Mouse (Mus musculus) intestine, embryonic 16.5 days (tissue): ENCODE data around the gene Wdr48. TPM values are rescaled to one million over a fixed set of nuclear protein-coding genes. Genes with fewer than 3 reads are reported as not detected.

Experiments
- ATAC-seq: fragments of 200-750 bp; cut with Nextera tagmentation; 2 replicates; pipeline ENCODE4 v1.8.0; 2017; ENCODE audit warnings: moderate TSS enrichment, moderate library complexity
- H3K27ac ChIP-seq: fragments of 300-500 bp; sonication (generic); 2 replicates; pipeline ENCODE4 v1.5.1; 2014; ENCODE audit warnings: mild to moderate bottlenecking, low read length
- H3K27me3 ChIP-seq: fragments of 300-500 bp; sonication (generic); replicated peaks from 2 replicates; pipeline ENCODE4 v1.6.1; 2014; ENCODE audit warnings: low read length, control low read depth, mixed read lengths; ENCODE audit not compliant: control insufficient read depth, insufficient read depth
- H3K36me3 ChIP-seq: fragments of 300-500 bp; sonication (generic); 2 replicates; pipeline ENCODE4 v1.6.1; 2014; ENCODE audit warnings: low read length, control low read depth; ENCODE audit not compliant: control insufficient read depth, insufficient read depth
- H3K4me1 ChIP-seq: fragments of 300-500 bp; sonication (generic); 2 replicates; pipeline ENCODE4 v1.6.1; 2014; ENCODE audit warnings: low read length, control low read depth, mixed read lengths; ENCODE audit not compliant: control insufficient read depth, insufficient read depth
- H3K4me2 ChIP-seq: fragments of 300-500 bp; sonication (generic); 2 replicates; pipeline ENCODE4 v1.6.1; 2014; ENCODE audit warnings: low read depth, low read length, control low read depth
- H3K4me3 ChIP-seq: fragments of 300-500 bp; sonication (generic); 2 replicates; pipeline ENCODE4 v1.5.1; 2014; ENCODE audit warnings: mild to moderate bottlenecking, low read length
- H3K9ac ChIP-seq: fragments of 300-500 bp; sonication (generic); 2 replicates; pipeline ENCODE4 v1.6.1; 2014; ENCODE audit warnings: low read depth, low read length
- H3K9me3 ChIP-seq: fragments of 300-500 bp; sonication (generic); 2 replicates; pipeline ENCODE4 v1.6.1; 2016; ENCODE audit warnings: low read length, control low read depth; ENCODE audit not compliant: control insufficient read depth
- WGBS: fragments of 180-500 bp; shearing (Covaris S2); extraction: QIAGEN DNeasy Blood & Tissue Kit; methylation state at CpG from one replicate; pipeline ENCODE4 v1.1.7; 2014; 5-methylcytosine and 5-hydroxymethylcytosine counted together
- polyA plus RNA-seq: library from polyadenylated mRNA; unstranded; fragments of >200 nt; fragmentation: Nextera tagmentation; extraction: Ambion mirVana; gene quantifications from 2 replicates; pipeline ENCODE4 v1.2.1, GENCODE M21; 2015

Wdr48 gene
- 34.0 and 36.7 TPM in 2 replicates for polyA plus RNA-seq

GRCm38 (mm10) chr9:119894339-119895009, at the start of gene Wdr48:
Gene Wdr48 (plus strand): TSS chr9:119894878.
- Histone ChIP-seq H3K9me3 (no peaks in the 10 kb centered on the region), H3K4me3 (peak within 1 kb of the TSS; percentile 75), H3K9ac (peak within 1 kb of the TSS; percentile 80), H3K4me2 (peak within 1 kb of the TSS; percentile 85), H3K27ac (0 out of 2 replicates have a peak within 1 kb of the TSS, but pooled peaks have one; percentile 55), H3K27me3 (no peaks in the 10 kb centered on the region), H3K36me3 (no peaks in the 10 kb centered on the region), H3K4me1 (peaks cover 11% of the 10 kb centered on the region)
- WGBS, result 3% methylated on average over 34 of the region's 34 CpGs
- peak; percentile 99 for ATAC-seq

DNA sequence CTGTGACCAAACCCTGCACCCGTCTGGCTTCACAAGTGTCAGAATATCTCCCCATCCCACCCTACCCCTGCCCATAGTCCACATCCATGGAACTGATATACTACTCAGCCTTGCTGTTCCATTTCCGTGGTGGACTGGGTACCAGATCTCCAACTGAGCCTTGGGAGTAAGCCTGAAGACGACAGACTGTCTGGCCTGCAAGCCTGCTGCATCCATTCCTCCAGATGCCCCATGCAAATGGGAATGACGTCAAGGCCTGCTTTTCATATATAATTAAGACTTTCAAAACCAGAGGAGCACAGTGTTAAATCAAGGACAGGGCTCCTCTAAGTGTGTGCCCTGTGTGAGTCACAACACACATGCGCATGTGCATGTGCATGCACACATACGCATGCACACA, 47.5 kb upstream of the Wdr48 start:
- Histone ChIP-seq H3K4me2 (no peak overlapping the region), H3K36me3 (no peaks in the 10 kb centered on the region), H3K9me3 (no peaks in the 10 kb centered on the region), H3K27me3 (no peaks in the 10 kb centered on the region), H3K27ac (no peak overlapping the region), H3K9ac (no peak overlapping the region), H3K4me3 (no peak overlapping the region), H3K4me1 (peaks cover 4% of the 10 kb centered on the region)
- whole genome bisulfite sequencing, result 77% methylated on average over 6 of the region's 6 CpGs
- ATAC-seq, result no peak

DNA sequence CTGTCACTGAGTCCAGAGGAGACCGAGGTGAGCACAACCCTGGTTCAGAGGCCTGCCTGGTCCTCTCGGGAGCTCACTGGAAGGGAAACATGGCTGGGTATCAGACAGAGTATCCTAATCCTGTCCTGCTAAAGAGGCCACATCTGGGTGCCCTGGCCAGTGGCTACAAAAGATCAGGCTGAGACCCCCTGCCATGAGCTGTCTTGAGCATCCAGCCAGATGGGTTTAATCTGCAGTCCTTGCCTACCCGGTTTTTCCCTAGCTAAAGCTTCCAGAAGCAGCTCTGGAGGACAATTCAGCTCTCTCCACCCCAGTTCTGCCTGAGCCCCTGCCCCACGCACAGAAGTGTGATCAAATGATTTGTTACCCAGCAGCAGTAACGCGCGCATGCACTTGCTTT, 46.0 kb upstream of the Wdr48 start:
- no peak for ATAC-seq
- WGBS, result 37% methylated on average over 7 of the region's 7 CpGs
- no peaks in the 10 kb centered on the region for H3K36me3 ChIP-seq
- peaks cover 3% of the 10 kb centered on the region; the same call in 1 of the 2 replicates for H3K4me1 ChIP-seq
- H3K9ac ChIP-seq, result no peak overlapping the region
- H3K4me3 ChIP-seq, result no peak overlapping the region
- no peaks in the 10 kb centered on the region for H3K27me3 ChIP-seq
- no peak overlapping the region for H3K27ac ChIP-seq
- H3K9me3 ChIP-seq, result no peaks in the 10 kb centered on the region
- no peak overlapping the region for H3K4me2 ChIP-seq

- no peaks in the 10 kb centered on the region for H3K9me3 ChIP-seq
- H3K4me2 ChIP-seq, result no peak overlapping the region
- no peak overlapping the region for H3K4me3 ChIP-seq
- ATAC-seq, result peak; percentile 33; the same call in 1 of the 2 replicates
- no peak overlapping the region for H3K27ac ChIP-seq
- WGBS, result 13% methylated on average over 8 of the region's 8 CpGs
- H3K4me1 ChIP-seq, result peaks cover 3% of the 10 kb centered on the region; the same call in 1 of the 2 replicates
- H3K27me3 ChIP-seq, result no peaks in the 10 kb centered on the region
- H3K36me3 ChIP-seq, result no peaks in the 10 kb centered on the region
- H3K9ac ChIP-seq, result no peak overlapping the region
Observed at GRCm38 (mm10) chr9:119849214-119849613, 45.5 kb upstream of the Wdr48 start.

- Histone ChIP-seq H3K9me3 (peaks cover 6% of the 10 kb centered on the region; the same call in 1 of the 2 replicates), H3K4me3 (no peak overlapping the region), H3K27ac (no peak overlapping the region), H3K4me2 (no peak overlapping the region), H3K36me3 (no peaks in the 10 kb centered on the region), H3K9ac (no peak overlapping the region), H3K27me3 (no peaks in the 10 kb centered on the region), H3K4me1 (0 out of 2 replicates have a peak, but pooled peaks cover 3% of the 10 kb centered on the region)
- no peak for ATAC-seq
- WGBS, result 66% methylated on average over 10 of the region's 10 CpGs
Observed at GRCm38 (mm10) chr9:119852347-119853030, 42.2 kb upstream of the Wdr48 start.

- no peak for ATAC-seq
- Histone ChIP-seq H3K4me3 (no peak overlapping the region), H3K4me1 (0 out of 2 replicates have a peak, but pooled peaks cover 3% of the 10 kb centered on the region)
Observed at GRCm38 (mm10) chr9:119853071-119853846, 41.4 kb upstream of the Wdr48 start.

DNA sequence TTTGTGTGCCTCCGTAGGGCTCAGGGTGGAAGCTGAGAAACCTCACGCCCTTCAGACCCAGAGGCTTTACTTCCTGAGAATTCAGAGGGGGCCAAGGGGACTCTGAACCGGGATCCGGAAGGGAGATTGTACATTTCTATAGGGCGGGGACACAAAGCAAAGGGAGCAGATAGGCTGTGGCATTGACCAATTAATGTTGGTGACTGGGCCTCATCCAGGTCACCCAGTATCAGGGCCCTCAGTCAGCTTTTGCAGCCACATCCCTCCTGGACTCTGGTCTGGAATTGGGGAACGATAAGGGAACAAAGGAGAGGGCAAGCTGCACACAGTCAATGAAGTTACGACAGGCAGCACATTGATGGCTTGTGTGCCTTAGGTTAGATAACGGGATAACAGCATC, 40.5 kb upstream of the Wdr48 start:
- Histone ChIP-seq H3K9me3 (peaks cover 8% of the 10 kb centered on the region; the same call in 1 of the 2 replicates), H3K4me2 (no peak overlapping the region), H3K27ac (no peak overlapping the region), H3K9ac (no peak overlapping the region), H3K4me3 (no peak overlapping the region), H3K4me1 (0 out of 2 replicates have a peak, but pooled peaks cover 3% of the 10 kb centered on the region), H3K27me3 (no peaks in the 10 kb centered on the region), H3K36me3 (no peaks in the 10 kb centered on the region)
- WGBS, result 62% methylated on average over 8 of the region's 8 CpGs
- ATAC-seq, result peak; percentile 80

More at GRCm38 (mm10) chr9:119853071-119853846, 41.4 kb upstream of the Wdr48 start:
- Histone ChIP-seq H3K36me3 (no peaks in the 10 kb centered on the region), H3K4me2 (no peak overlapping the region), H3K9ac (peak overlapping the region; percentile 10; the same call in 1 of the 2 replicates), H3K27ac (no peak overlapping the region), H3K27me3 (no peaks in the 10 kb centered on the region), H3K9me3 (peaks cover 8% of the 10 kb centered on the region; the same call in 1 of the 2 replicates)
- 54% methylated on average over 2 of the region's 2 CpGs for WGBS

GRCm38 (mm10) chr9:119887144-119887901, 7.4 kb upstream of the Wdr48 start:
- H3K27me3 ChIP-seq, result no peaks in the 10 kb centered on the region
- H3K9me3 ChIP-seq, result no peaks in the 10 kb centered on the region
- no peaks in the 10 kb centered on the region for H3K4me1 ChIP-seq
- 70% methylated on average over 4 of the region's 4 CpGs for WGBS
- no peak overlapping the region for H3K4me3 ChIP-seq
- no peak for ATAC-seq
- H3K36me3 ChIP-seq, result no peaks in the 10 kb centered on the region
- H3K27ac ChIP-seq, result no peak overlapping the region
- H3K9ac ChIP-seq, result no peak overlapping the region
- no peak overlapping the region for H3K4me2 ChIP-seq
